Mouse (Mus musculus) fibroblast of lung, adult 2 months (primary cell): Measurements from ENCODE around the gene Tle6.

Source experiments
- DNase-seq: peaks from one replicate; pipeline ENCODE4 v3.0.0-alpha.2; 2011; ENCODE audit warnings: low read depth

Gene Tle6

GRCm38 (mm10) chr10:81563481-81563880 lies 37.4 kb downstream of the Tle6 start:
- DNase-seq, result peak; percentile 64

GRCm38 (mm10) chr10:81562411-81562810 lies 38.5 kb downstream of the Tle6 start:
- no peak for DNase-seq

- no peak for DNase-seq
Measured at GRCm38 (mm10) chr10:81560719-81561459, 40.0 kb downstream of the Tle6 start.

GRCm38 (mm10) chr10:81559627-81560539 lies 41.0 kb downstream of the Tle6 start:
- no peak for DNase-seq

- DNase-seq, result no peak
Measured at GRCm38 (mm10) chr10:81559163-81559626, 41.7 kb downstream of the Tle6 start, which contains the start of gene Aes. Gene Aes (plus strand): TSS chr10:81559488.

- no peak for DNase-seq
Measured at GRCm38 (mm10) chr10:81557491-81557890, 43.4 kb downstream of the Tle6 start.

- DNase-seq, result no peak
Measured at GRCm38 (mm10) chr10:81556282-81556681, 44.6 kb downstream of the Tle6 start.

- DNase-seq, result no peak
Measured at GRCm38 (mm10) chr10:81553807-81554755, 46.8 kb downstream of the Tle6 start.

GRCm38 (mm10) chr10:81553232-81553631 lies 47.6 kb downstream of the Tle6 start:
- no peak for DNase-seq

- peak; percentile 84 for DNase-seq
Measured at GRCm38 (mm10) chr10:81551597-81552102, 49.2 kb downstream of the Tle6 start.

GRCm38 (mm10) chr10:81550257-81550656 lies 50.6 kb downstream of the Tle6 start:
- no peak for DNase-seq

GRCm38 (mm10) chr10:81548944-81549343 lies 51.9 kb downstream of the Tle6 start:
- no peak for DNase-seq

- no peak for DNase-seq
Measured at GRCm38 (mm10) chr10:81546788-81547571, 53.9 kb downstream of the Tle6 start.

GRCm38 (mm10) chr10:81546332-81546731 lies 54.5 kb downstream of the Tle6 start:
- DNase-seq, result no peak

GRCm38 (mm10) chr10:81545161-81545747 lies 55.6 kb downstream of the Tle6 start, which contains the start of gene Gna11:
Gene Gna11 (minus strand): TSS chr10:81545190.
- DNase-seq, result peak; percentile 98

- DNase-seq, result no peak
Measured at GRCm38 (mm10) chr10:81544296-81545160, 56.3 kb downstream of the Tle6 start.

GRCm38 (mm10) chr10:81543633-81544032 lies 57.2 kb downstream of the Tle6 start:
- DNase-seq, result no peak

- DNase-seq, result no peak
Measured at GRCm38 (mm10) chr10:81542727-81543460, 58.0 kb downstream of the Tle6 start.
